8 mouse cellular contexts compared by ENCODE assay signal in the genomic region with DNA sequence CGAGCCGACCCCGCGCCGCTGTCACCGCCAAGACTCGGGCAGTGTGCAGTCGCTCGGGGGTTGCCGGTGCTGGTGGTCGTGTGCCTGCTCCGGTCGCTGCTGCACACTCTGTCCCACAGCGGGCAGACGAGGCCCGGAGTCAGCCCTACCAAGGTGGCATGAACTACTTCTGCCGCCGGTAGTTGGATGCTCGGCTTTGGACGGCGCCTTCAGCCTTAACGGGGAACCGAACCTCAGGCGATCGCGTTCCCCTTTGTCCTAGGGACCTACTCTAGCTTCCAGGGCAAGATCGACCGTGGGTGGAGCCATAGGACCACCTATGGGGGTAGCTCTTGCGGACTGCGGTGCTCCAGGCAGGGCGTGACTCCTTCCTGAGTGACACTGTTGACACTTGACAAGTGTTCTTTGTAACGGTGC. TPM values are rescaled to one million over a fixed set of nuclear protein-coding genes. Genes with fewer than 3 reads are reported as not detected.
A peak's percentile ranks its signal among the peaks of the same experiment; 100 is the strongest.
DNase-seq lines count a peak whose midpoint lies in the region; ATAC-seq and TF ChIP-seq lines count a peak whose summit lies in the region.

No protein-coding gene starts in this region.

- peak overlapping the region; percentile 70 for H3K4me3 ChIP-seq in layer of hippocampus, adult 2 months
- H3K4me3 ChIP-seq in brown adipose tissue, adult 24 weeks (ENCODE audit: insufficient read depth, low read depth, low read length) = peak overlapping the region; percentile 64
- peak overlapping the region; percentile 70 for H3K4me3 ChIP-seq in heart, postnatal 0 days (ENCODE audit: low read depth, low read length)
- H3K4me3 ChIP-seq in liver, postnatal 0 days (ENCODE audit: low read depth, low read length) = peak overlapping the region; percentile 94

- no peaks in the 10 kb centered on the region for H3K36me3 ChIP-seq in heart, postnatal 0 days (replicated peaks; ENCODE audit: control insufficient read depth, insufficient read depth, low read length)
- H3K36me3 ChIP-seq in liver, postnatal 0 days (replicated peaks; ENCODE audit: insufficient read depth, low read length) = no peaks in the 10 kb centered on the region

- intact Hi-C loops in left cerebral cortex, postnatal 25 days (cut with DNase I) = loop anchor here (1.0 kb wide), 1 partner anchor 102 kb away; the partner anchor contains the start of gene Elovl7

- DNase-seq in layer of hippocampus, adult 2 months (ENCODE audit: low spot score in 2 of 2) = no peak
- no peak for DNase-seq in layer of hippocampus, adult 9-10 months (ENCODE audit: low spot score)
- peak; percentile 19 for DNase-seq in heart, postnatal 0 days (ENCODE audit: low spot score)
- peak; percentile 60 for DNase-seq in liver, postnatal 0 days
- DNase-seq in spleen, postnatal 4 days (ENCODE audit: low spot score in 2 of 2) = peak; percentile 62 to 76
- DNase-seq in left cerebral cortex, postnatal 25 days (ENCODE audit: low spot score in 2 of 2) = no peak
- DNase-seq in layer of hippocampus, adult 8-10 months (ENCODE audit: low spot score in 2 of 2) = no peak

- H3K27me3 ChIP-seq in heart, postnatal 0 days (ENCODE audit: control insufficient read depth, insufficient read depth, low read length) = peaks cover 44% of the 10 kb centered on the region
- H3K27me3 ChIP-seq in liver, postnatal 0 days (ENCODE audit: insufficient read depth, low read length) = no peaks in the 10 kb centered on the region

- no peak for TF ChIP-seq CTCF in layer of hippocampus, adult 2 months (conservative IDR thresholded peaks at IDR 0.05)
- no peak for TF ChIP-seq CTCF in heart, postnatal 0 days (IDR thresholded peaks at IDR 0.05; ENCODE audit: low read depth)
- TF ChIP-seq CTCF in liver, postnatal 0 days (IDR thresholded peaks at IDR 0.05; ENCODE audit: low read depth) = no peak

- H3K9me3 ChIP-seq in heart, postnatal 0 days (replicated peaks; ENCODE audit: control insufficient read depth, low read length) = 0 out of 2 replicates have a peak, but pooled peaks cover 6% of the 10 kb centered on the region
- no peaks in the 10 kb centered on the region for H3K9me3 ChIP-seq in liver, postnatal 0 days (ENCODE audit: low read length)

- H3K9ac ChIP-seq in heart, postnatal 0 days (replicated peaks; ENCODE audit: low read depth, low read length) = peak overlapping the region; percentile 52; the same call in 1 of the 2 replicates
- H3K9ac ChIP-seq in liver, postnatal 0 days (replicated peaks) = peak overlapping the region; percentile 86

- TF ChIP-seq EP300 in heart, postnatal 0 days (IDR thresholded peaks at IDR 0.05; ENCODE audit: low read depth) = no peak
- no peak for TF ChIP-seq EP300 in liver, postnatal 0 days (IDR thresholded peaks at IDR 0.05; ENCODE audit: low read depth)

- peak; percentile 17; the same call in 1 of the 2 replicates for ATAC-seq in heart, postnatal 0 days (ENCODE audit: insufficient read depth, low read depth)
- ATAC-seq in liver, postnatal 0 days = peak; percentile 62

- WGBS in heart, postnatal 0 days = 0% methylated on average over 32 of the region's 32 CpGs
- WGBS in liver, postnatal 0 days (ENCODE audit: insufficient replicate concordance) = 0% methylated on average over 27 of the region's 32 CpGs

- no peak overlapping the region for H3K27ac ChIP-seq in layer of hippocampus, adult 2 months
- no peak overlapping the region for H3K27ac ChIP-seq in brown adipose tissue, adult 24 weeks (replicated peaks; ENCODE audit: low read depth, low read length)
- peak overlapping the region; percentile 67 for H3K27ac ChIP-seq in heart, postnatal 0 days (ENCODE audit: low read depth)
- peak overlapping the region; percentile 99 for H3K27ac ChIP-seq in liver, postnatal 0 days (ENCODE audit: low read depth)

- no peaks in the 10 kb centered on the region for H3K4me1 ChIP-seq in brown adipose tissue, adult 24 weeks (ENCODE audit: control insufficient read depth, insufficient read depth, insufficient read length, low read length)
- H3K4me1 ChIP-seq in heart, postnatal 0 days (ENCODE audit: control insufficient read depth, insufficient read depth) = peaks cover 12% of the 10 kb centered on the region
- peaks cover 20% of the 10 kb centered on the region for H3K4me1 ChIP-seq in liver, postnatal 0 days (ENCODE audit: insufficient read depth)

- H3K4me2 ChIP-seq in heart, postnatal 0 days (ENCODE audit: low read depth, low read length) = peak overlapping the region; percentile 99
- H3K4me2 ChIP-seq in liver, postnatal 0 days (ENCODE audit: low read depth, low read length) = peak overlapping the region; percentile 99

RNA-seq across cellular contexts. Expression of gene Depdc1b, which starts 0.4 kb away (rescaled TPM):
- under 1 TPM; 0.33 to 0.34 TPM for total RNA-seq in layer of hippocampus, adult 2 months (2021)
- not detected in 2 replicates for polyA plus RNA-seq in brown adipose tissue, adult 24 weeks (2012; ENCODE audit: insufficient read depth, insufficient read length, missing spikeins)
- 4.7 TPM in 1 of 2 replicates, not detected in the other for total RNA-seq in heart, postnatal 0 days (2014; rRNA removed; ENCODE audit: low replicate concordance)
- polyA plus RNA-seq in heart, postnatal 0 days (2015; fragmentation: Nextera tagmentation; extraction: Ambion mirVana) = 1.1 and 1.5 TPM in 2 replicates
- polyA plus RNA-seq in liver, postnatal 0 days (2015; fragmentation: Nextera tagmentation; extraction: Ambion mirVana) = 5.4 and 6.5 TPM in 2 replicates
- 1 to 10 TPM in 1 of 2 experiments, under 1 TPM in 1; 0.37 to 1.1 TPM for total RNA-seq in left cerebral cortex, postnatal 25 days (2021)
- under 1 TPM; 0.17 to 0.34 (median 0.25) TPM for total RNA-seq in layer of hippocampus, adult 8-10 months (2022)

Comparison
In these comparisons a context has a peak if more than half of its experiments do, and no peak if none do; other contexts are left out.
1. DNase-seq: peak in heart, postnatal 0 days (single experiment), liver, postnatal 0 days (single experiment) and spleen, postnatal 4 days (2 of 2); none in layer of hippocampus, adult 2 months (0 of 2), layer of hippocampus, adult 9-10 months (single experiment), left cerebral cortex, postnatal 25 days (0 of 2) and layer of hippocampus, adult 8-10 months (0 of 2).
2. H3K27ac ChIP-seq: peak in heart, postnatal 0 days (single experiment) and liver, postnatal 0 days (single experiment); none in layer of hippocampus, adult 2 months (single experiment) and brown adipose tissue, adult 24 weeks (single experiment).
3. Peak in every context shown above with its lines, with median percentiles within 50 percentile points of each other: H3K4me3 ChIP-seq.